In the genomic region with DNA sequence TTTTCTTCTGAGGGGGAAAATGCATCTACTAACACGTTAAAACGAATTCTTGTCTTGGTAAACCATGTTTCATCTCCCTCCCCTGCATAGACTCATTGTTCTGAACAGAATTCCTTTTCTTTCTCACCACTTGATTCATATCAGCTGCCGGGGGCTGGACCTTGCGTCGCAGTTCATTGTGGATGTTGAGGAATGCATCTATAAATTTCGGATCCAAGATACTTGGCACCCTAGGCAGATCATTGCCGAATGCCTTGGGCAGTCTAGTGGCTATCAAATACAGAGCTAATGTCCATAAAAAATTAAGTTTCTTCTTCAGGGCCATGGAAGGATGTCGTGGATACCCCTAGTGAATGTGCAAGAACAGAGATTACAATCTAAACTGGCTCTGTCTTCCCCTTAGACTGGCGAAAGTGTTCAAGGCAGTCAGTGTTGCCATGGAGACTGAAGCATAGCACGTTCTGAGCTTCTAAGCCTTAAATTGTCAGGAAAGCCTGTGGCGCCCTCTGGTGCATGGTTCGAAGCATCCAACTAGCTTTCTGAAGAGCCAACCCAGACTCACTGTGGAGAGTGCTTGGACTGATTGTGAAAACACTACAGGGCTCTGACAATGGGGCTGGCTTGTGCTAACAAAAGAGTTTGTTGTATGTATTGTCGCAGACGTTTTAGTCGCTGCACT, we compare ENCODE assay signal across 8 mouse cellular contexts. TPM values are rescaled to one million over a fixed set of nuclear protein-coding genes. Genes with fewer than 3 reads are reported as not detected.
A peak's percentile ranks its signal among the peaks of the same experiment; 100 is the strongest.
DNase-seq lines count a peak whose midpoint lies in the region.

Gene Glipr1l3 (minus strand): TSS at position 446 of the 679 bp plus-strand sequence.

- peak; percentile 70 for DNase-seq in WW6 (ENCODE audit: low read depth, low spot score)
- DNase-seq in cerebellum, postnatal 36 days, result peak; percentile 73 to 74
- DNase-seq in gastrocnemius, adult 18-20 months (ENCODE audit: low spot score), result peak; percentile 7
- peak; percentile 67 for DNase-seq in induced T-regulatory cell, adult 2 months (ENCODE audit: low read depth)
- peak; percentile 93 to 94 for DNase-seq in left cerebral cortex, adult 18-20 months (ENCODE audit: low spot score in 2 of 2)
- peak; percentile 77 for DNase-seq in lung, postnatal 36 days
- DNase-seq in retina, postnatal 1 day, result peak; percentile 95
- peak; percentile 75 for DNase-seq in thymus, postnatal 4 days

RNA-seq across cellular contexts. Expression of gene Glipr1l3, which starts in this region (rescaled TPM):
- not detected for total RNA-seq in gastrocnemius, adult 18-20 months (2021)
- not detected for total RNA-seq in left cerebral cortex, adult 18-20 months (2021)

Comparison
In these comparisons a context has a peak if more than half of its experiments do, and no peak if none do; other contexts are left out.
1. Peak in every context shown above with its lines: DNase-seq.
2. Peak in DNase-seq in gastrocnemius, adult 18-20 months; RNA of the gene not detected or under 1 TPM.
3. Peak in DNase-seq in left cerebral cortex, adult 18-20 months; RNA of the gene not detected or under 1 TPM.
4. DNase-seq: peak in every context shown above with its lines; median percentile 95 in retina, postnatal 1 day; 94 in left cerebral cortex, adult 18-20 months; 77 in lung, postnatal 36 days; 75 in thymus, postnatal 4 days; 74 in cerebellum, postnatal 36 days; 70 in WW6; 67 in induced T-regulatory cell, adult 2 months; 7 in gastrocnemius, adult 18-20 months.